Mouse (Mus musculus) bone marrow, adult 2 months (tissue): ENCODE measurements around the gene A430078G23Rik.
A peak's percentile ranks its signal among the peaks of the same experiment; 100 is the strongest.

Source experiments
- CTCF ChIP-seq: fragments of 200-500 bp; IDR thresholded peaks from 2 replicates; pipeline ENCODE4 v1.5.1; 2011; ENCODE audit warnings: low read length, control low read depth; ENCODE audit not compliant: control insufficient read depth, insufficient read depth
- POLR2A ChIP-seq: fragments of 200-500 bp; IDR thresholded peaks from 2 replicates; pipeline ENCODE4 v1.6.1; 2011; ENCODE audit warnings: low read depth, mild to moderate bottlenecking, control low read depth, low read length, borderline replicate concordance; ENCODE audit not compliant: control insufficient read depth

- peak; percentile 29; the same call in 1 of the 2 replicates for TF ChIP-seq POLR2A
- no peak for TF ChIP-seq CTCF
These were observed 39.8 kb downstream of the A430078G23Rik start, which contains the start of gene Arhgef18 for GRCm38 (mm10) chr8:3392771-3393710.
